Mouse (Mus musculus) lung, embryonic 16.5 days (tissue): ENCODE measurements at regions not wholly inside any gene's neighbourhood (a gene's known extent, or its start where the extent isn't known, plus 50 kb on each side); places are given as distances from the start of the nearest gene placed in this dataset.

Experiments used
- ATAC-seq: fragments of 200-750 bp; cut with Nextera tagmentation; 2 replicates; pipeline ENCODE4 v1.8.0; 2017; ENCODE audit warnings: low read depth, mild to moderate bottlenecking, moderate library complexity
- H3K27ac ChIP-seq: fragments of 300-500 bp; sonication (generic); 2 replicates; pipeline ENCODE4 v1.5.1; 2014; ENCODE audit warnings: mild to moderate bottlenecking, control low read depth, low read length
- H3K27me3 ChIP-seq: fragments of 300-500 bp; sonication (generic); 2 replicates; pipeline ENCODE4 v1.6.1; 2014; ENCODE audit warnings: low read depth, low read length, mixed read lengths; ENCODE audit not compliant: control insufficient read depth, insufficient read depth
- H3K36me3 ChIP-seq: fragments of 300-500 bp; sonication (generic); 2 replicates; pipeline ENCODE4 v1.6.1; 2014; ENCODE audit warnings: low read length; ENCODE audit not compliant: control insufficient read depth, insufficient read depth
- H3K4me1 ChIP-seq: fragments of 300-500 bp; sonication (generic); replicated peaks from 2 replicates; pipeline ENCODE4 v1.6.1; 2014; ENCODE audit warnings: low read length, mixed read lengths; ENCODE audit not compliant: control insufficient read depth, insufficient read depth
- H3K4me2 ChIP-seq: fragments of 300-500 bp; sonication (generic); 2 replicates; pipeline ENCODE4 v1.6.1; 2014; ENCODE audit warnings: low read depth, low read length, control low read depth
- H3K4me3 ChIP-seq: fragments of 300-500 bp; sonication (generic); 2 replicates; pipeline ENCODE4 v1.5.1; 2014; ENCODE audit warnings: mild to moderate bottlenecking, low read length, control low read depth
- H3K9ac ChIP-seq: fragments of 300-500 bp; sonication (generic); 2 replicates; pipeline ENCODE4 v1.6.1; 2014; ENCODE audit warnings: low read length, control low read depth
- H3K9me3 ChIP-seq: fragments of 300-500 bp; sonication (generic); 2 replicates; pipeline ENCODE4 v1.6.1; 2016; ENCODE audit warnings: low read length; ENCODE audit not compliant: control insufficient read depth
- WGBS: fragments of 180-500 bp; shearing (Covaris S2); extraction: QIAGEN DNeasy Blood & Tissue Kit; methylation state at CpG from one replicate; pipeline ENCODE4 v1.1.7; 2014; 5-methylcytosine and 5-hydroxymethylcytosine counted together

GRCm38 (mm10) chr8:41956878-41957277 lies 540.0 kb upstream of the Frg1 start:
- ATAC-seq, result no peak
- Histone ChIP-seq H3K9ac (no peak overlapping the region), H3K27me3 (no peaks in the 10 kb centered on the region)

GRCm38 (mm10) chr8:41950736-41951135 lies 533.9 kb upstream of the Frg1 start:
- ATAC-seq, result no peak
- Histone ChIP-seq H3K27me3 (no peaks in the 10 kb centered on the region), H3K36me3 (no peaks in the 10 kb centered on the region), H3K4me2 (no peak overlapping the region), H3K4me1 (no peaks in the 10 kb centered on the region), H3K9ac (no peak overlapping the region), H3K9me3 (no peaks in the 10 kb centered on the region), H3K27ac (no peak overlapping the region), H3K4me3 (no peak overlapping the region)
- WGBS, result 68% methylated on average over 1 of the region's 1 CpGs

More at GRCm38 (mm10) chr8:41956878-41957277, 540.0 kb upstream of the Frg1 start:
- H3K27ac ChIP-seq, result no peak overlapping the region
- H3K36me3 ChIP-seq, result no peaks in the 10 kb centered on the region
- H3K9me3 ChIP-seq, result no peaks in the 10 kb centered on the region
- H3K4me1 ChIP-seq, result no peaks in the 10 kb centered on the region
- 70% methylated on average over 1 of the region's 1 CpGs for WGBS
- H3K4me2 ChIP-seq, result no peak overlapping the region
- no peak overlapping the region for H3K4me3 ChIP-seq

GRCm38 (mm10) chr8:41939298-41939697 lies 522.4 kb upstream of the Frg1 start:
- ATAC-seq, result no peak
- H3K9me3 ChIP-seq, result no peaks in the 10 kb centered on the region
- WGBS, result 85% methylated on average over 4 of the region's 4 CpGs

GRCm38 (mm10) chr8:41921106-41921505 lies 504.2 kb upstream of the Frg1 start:
- Histone ChIP-seq H3K4me1 (no peaks in the 10 kb centered on the region), H3K9ac (no peak overlapping the region), H3K36me3 (no peaks in the 10 kb centered on the region), H3K27me3 (no peaks in the 10 kb centered on the region), H3K27ac (no peak overlapping the region), H3K4me3 (no peak overlapping the region), H3K9me3 (no peaks in the 10 kb centered on the region; the same call in 1 of the 2 replicates), H3K4me2 (no peak overlapping the region)
- ATAC-seq, result no peak
- WGBS, result 74% methylated on average over 7 of the region's 7 CpGs

More at GRCm38 (mm10) chr8:41939298-41939697, 522.4 kb upstream of the Frg1 start:
- Histone ChIP-seq H3K4me3 (no peak overlapping the region), H3K27me3 (no peaks in the 10 kb centered on the region), H3K36me3 (no peaks in the 10 kb centered on the region), H3K9ac (no peak overlapping the region), H3K4me1 (no peaks in the 10 kb centered on the region), H3K27ac (no peak overlapping the region), H3K4me2 (no peak overlapping the region)

- no peak for ATAC-seq
- Histone ChIP-seq H3K4me3 (no peak overlapping the region), H3K9me3 (no peaks in the 10 kb centered on the region; the same call in 1 of the 2 replicates), H3K27ac (no peak overlapping the region), H3K4me1 (no peaks in the 10 kb centered on the region), H3K9ac (no peak overlapping the region), H3K27me3 (no peaks in the 10 kb centered on the region), H3K36me3 (no peaks in the 10 kb centered on the region), H3K4me2 (no peak overlapping the region)
- 75% methylated on average over 3 of the region's 3 CpGs for WGBS
Observed at GRCm38 (mm10) chr8:41920536-41920935, 503.7 kb upstream of the Frg1 start.

- H3K9me3 ChIP-seq, result no peaks in the 10 kb centered on the region
- H3K36me3 ChIP-seq, result no peaks in the 10 kb centered on the region
- H3K27me3 ChIP-seq, result no peaks in the 10 kb centered on the region
- H3K27ac ChIP-seq, result no peak overlapping the region
- no peaks in the 10 kb centered on the region for H3K4me1 ChIP-seq
- H3K4me2 ChIP-seq, result no peak overlapping the region
- WGBS, result 54% methylated on average over 2 of the region's 2 CpGs
- H3K9ac ChIP-seq, result no peak overlapping the region
- no peak overlapping the region for H3K4me3 ChIP-seq
- ATAC-seq, result no peak
Observed at GRCm38 (mm10) chr8:41878029-41878748, 461.3 kb upstream of the Frg1 start.

GRCm38 (mm10) chr8:41869681-41870356 lies 452.9 kb upstream of the Frg1 start:
- no peak overlapping the region for H3K27ac ChIP-seq
- H3K9ac ChIP-seq, result no peak overlapping the region
- no peaks in the 10 kb centered on the region for H3K36me3 ChIP-seq
- ATAC-seq, result no peak
- no peaks in the 10 kb centered on the region for H3K4me1 ChIP-seq
- H3K9me3 ChIP-seq, result no peaks in the 10 kb centered on the region
- H3K27me3 ChIP-seq, result no peaks in the 10 kb centered on the region
- no peak overlapping the region for H3K4me3 ChIP-seq
- WGBS, result 87% methylated on average over 3 of the region's 3 CpGs
- H3K4me2 ChIP-seq, result no peak overlapping the region

GRCm38 (mm10) chr8:41860918-41861317 lies 444.0 kb upstream of the Frg1 start:
- H3K36me3 ChIP-seq, result no peaks in the 10 kb centered on the region
- H3K4me2 ChIP-seq, result no peak overlapping the region
- ATAC-seq, result no peak
- no peaks in the 10 kb centered on the region for H3K27me3 ChIP-seq
- WGBS, result 85% methylated on average over 7 of the region's 7 CpGs
- H3K4me1 ChIP-seq, result no peaks in the 10 kb centered on the region
- H3K27ac ChIP-seq, result no peak overlapping the region
- H3K9ac ChIP-seq, result no peak overlapping the region
- H3K9me3 ChIP-seq, result no peaks in the 10 kb centered on the region
- no peak overlapping the region for H3K4me3 ChIP-seq

GRCm38 (mm10) chr8:41831713-41832112 lies 414.8 kb upstream of the Frg1 start:
- no peaks in the 10 kb centered on the region for H3K36me3 ChIP-seq
- no peaks in the 10 kb centered on the region for H3K27me3 ChIP-seq
- no peak overlapping the region for H3K4me3 ChIP-seq
- no peaks in the 10 kb centered on the region for H3K9me3 ChIP-seq
- H3K27ac ChIP-seq, result no peak overlapping the region
- WGBS, result 56% methylated on average over 4 of the region's 4 CpGs
- no peak overlapping the region for H3K9ac ChIP-seq
- ATAC-seq, result no peak
- H3K4me1 ChIP-seq, result no peaks in the 10 kb centered on the region
- no peak overlapping the region for H3K4me2 ChIP-seq
